Mouse (Mus musculus) heart, postnatal 4 days (tissue): ENCODE measurements around the gene Ppil4. TPM values are rescaled to one million over a fixed set of nuclear protein-coding genes. Genes with fewer than 3 reads are reported as not detected.

Source experiments
- DNase-seq: peaks from one replicate; pipeline ENCODE4 v3.0.0; 2021
- total RNA-seq, 2 experiments: library from RNA; stranded (reverse); gene quantifications; 2 replicates each; pipeline ENCODE4 v1.2.3; 2021

Gene Ppil4
- total RNA-seq, 2 experiments from 2014 or later: 19.0 to 20.8 TPM

- no peak for DNase-seq
Observed at GRCm38 (mm10) chr10:7825281-7825665, 32.6 kb downstream of the Ppil4 start.

DNA sequence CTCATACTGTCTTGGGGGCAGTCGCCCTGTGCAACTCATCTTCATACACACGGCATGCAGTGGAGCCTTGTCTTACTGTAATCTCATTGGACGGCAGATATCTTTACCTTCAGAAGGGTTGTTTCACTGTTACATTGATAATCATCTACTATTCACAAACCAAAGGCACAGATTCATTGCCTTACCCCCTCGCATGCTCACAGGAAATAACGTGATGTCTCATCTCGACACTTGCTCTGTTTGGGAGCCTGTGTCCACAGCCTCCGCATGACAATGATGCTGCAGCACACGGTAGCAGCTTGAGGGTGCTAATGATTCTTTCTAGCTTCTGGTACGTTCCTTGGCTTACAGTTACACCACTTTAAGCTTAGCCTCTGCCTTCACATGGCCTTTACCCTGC, 33.4 kb downstream of the Ppil4 start:
- DNase-seq: no peak

DNA sequence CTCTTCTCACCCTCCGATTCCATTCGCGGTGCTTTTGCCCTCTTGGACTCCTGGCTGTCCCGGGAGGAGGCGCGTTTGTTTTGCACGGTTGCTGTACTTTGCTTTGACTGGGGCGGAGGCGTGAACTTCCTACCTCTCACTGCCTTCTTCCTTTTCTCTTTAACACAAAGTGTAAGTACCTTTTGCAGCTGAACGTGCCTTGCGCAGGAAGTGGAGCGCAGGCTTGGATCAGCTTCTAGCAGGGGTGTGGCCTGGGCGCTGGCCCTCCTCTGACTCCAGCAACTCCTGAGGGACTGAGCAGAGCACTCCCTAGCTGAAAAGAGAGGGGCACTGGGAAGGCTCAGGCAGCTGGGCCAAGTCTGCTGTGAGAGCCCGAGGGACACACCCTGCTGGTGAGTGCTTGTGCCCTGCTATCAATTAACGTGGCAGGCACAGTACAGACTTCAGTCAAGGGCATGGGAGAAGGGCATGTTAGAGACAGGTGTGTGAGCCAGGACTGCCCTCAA, 39.5 kb downstream of the Ppil4 start, which contains the start of gene Zc3h12d:
Gene Zc3h12d, plus strand, starts transcription at position 300 of the 506 bp plus-strand sequence.
- peak; percentile 44 for DNase-seq

- DNase-seq: no peak
Observed at GRCm38 (mm10) chr10:7833377-7834165, 40.9 kb downstream of the Ppil4 start.

GRCm38 (mm10) chr10:7834671-7835225, 42.1 kb downstream of the Ppil4 start:
- no peak for DNase-seq

- no peak for DNase-seq
Observed at GRCm38 (mm10) chr10:7836902-7837301, 44.2 kb downstream of the Ppil4 start.

DNA sequence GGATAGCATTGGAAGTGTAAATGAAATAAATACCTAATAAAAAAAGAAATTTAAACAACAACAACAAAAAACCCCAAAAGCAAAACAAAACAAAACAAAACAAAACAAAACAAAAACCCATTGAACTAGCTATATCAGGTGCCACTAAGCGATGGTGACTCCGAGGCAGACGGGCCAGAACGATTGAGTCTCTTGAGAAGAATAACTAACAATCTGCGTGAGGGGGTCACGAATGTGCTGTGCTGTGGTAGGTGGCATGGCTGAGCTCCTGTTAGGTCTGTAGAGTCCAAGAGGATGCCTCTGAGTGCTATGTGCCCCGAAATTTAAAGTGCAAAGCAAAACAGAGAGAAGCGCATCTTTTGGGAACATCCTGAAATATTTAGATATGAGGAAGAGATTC, 44.8 kb downstream of the Ppil4 start:
- DNase-seq: no peak

DNA sequence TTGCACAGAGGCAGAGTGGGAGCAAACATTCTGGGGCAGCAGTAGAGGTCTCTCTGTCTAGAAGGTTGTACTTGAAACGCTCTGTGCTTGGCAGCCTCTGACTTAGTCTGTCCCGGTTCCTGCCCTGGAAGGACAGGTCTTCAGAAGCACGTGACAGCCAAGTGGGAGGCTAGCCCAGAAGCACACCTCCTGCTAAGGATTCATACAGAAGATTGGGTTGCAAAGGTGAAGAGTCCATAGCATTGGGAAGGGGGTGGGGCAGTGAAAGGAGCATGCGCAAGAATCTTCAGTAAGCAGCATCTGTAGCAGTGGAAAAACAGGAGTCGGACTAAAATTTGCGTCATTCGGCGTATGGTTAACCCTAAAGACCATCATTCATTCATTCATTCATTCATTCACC, 45.3 kb downstream of the Ppil4 start:
- no peak for DNase-seq

DNA sequence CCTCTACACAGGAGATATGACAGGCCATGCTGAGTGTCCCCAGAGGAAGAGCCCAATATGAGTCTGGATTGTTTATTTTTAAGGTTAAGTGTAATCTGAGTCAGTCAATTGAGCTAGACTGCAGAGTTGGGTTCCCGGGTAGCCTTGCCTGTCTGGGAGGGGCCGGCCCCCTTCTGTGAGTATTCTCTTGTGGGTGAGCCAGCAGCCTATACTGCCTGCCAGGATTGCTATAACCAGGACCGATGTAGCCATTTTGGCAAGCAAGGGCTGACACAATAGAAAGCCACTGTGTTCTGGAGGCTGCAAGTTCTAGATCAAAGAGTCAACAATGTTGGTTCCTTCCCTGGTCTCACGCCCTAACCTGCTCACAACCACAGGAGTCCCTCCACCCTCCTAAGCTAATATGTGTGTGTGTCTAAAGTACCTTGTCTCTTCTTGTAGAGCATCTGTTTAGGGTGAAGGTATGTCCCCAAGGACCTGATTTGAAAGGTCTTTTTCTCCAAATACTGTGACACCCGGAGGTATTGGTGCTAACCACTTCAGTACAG, 46.3 kb downstream of the Ppil4 start:
- no peak for DNase-seq

DNA sequence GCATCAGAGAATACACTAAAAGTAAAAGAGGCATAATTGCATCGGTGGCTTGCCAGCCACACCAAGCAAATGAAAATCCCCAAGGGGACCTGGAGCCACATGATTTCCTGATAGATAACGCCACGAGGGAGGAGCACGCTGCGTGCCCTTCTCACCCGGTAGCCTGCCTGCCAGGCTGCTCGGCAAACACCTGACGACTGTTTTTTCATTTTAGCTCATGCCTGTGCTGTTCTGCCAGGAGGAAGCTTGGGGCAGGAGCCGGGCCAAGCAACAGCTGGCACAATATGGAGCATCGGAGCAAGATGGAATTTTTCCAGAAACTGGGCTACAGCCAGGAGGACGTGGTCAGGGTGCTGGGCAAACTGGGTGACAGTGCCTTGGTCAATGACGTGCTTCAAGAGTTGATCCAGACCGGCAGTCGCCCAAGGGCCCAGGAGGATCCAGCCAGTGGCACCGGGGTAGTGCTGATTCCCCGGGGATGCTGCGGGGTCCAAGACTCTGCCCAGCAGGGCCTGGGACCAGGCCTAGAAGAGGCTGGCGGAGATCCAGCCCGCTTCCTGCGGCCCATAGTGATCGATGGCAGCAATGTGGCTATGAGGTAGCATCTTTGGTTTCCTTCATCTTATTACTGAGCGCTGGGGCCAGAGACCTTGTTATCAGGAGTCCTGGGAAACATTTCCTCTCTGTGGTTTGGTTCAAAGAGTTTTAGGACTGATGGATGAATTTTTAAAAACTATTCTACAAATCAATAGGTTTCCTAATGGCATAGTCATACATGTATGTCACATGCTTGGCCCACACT, 47.1 kb downstream of the Ppil4 start:
- DNase-seq: no peak

- DNase-seq: no peak
Observed at GRCm38 (mm10) chr10:7840353-7840733, 47.7 kb downstream of the Ppil4 start.

DNA sequence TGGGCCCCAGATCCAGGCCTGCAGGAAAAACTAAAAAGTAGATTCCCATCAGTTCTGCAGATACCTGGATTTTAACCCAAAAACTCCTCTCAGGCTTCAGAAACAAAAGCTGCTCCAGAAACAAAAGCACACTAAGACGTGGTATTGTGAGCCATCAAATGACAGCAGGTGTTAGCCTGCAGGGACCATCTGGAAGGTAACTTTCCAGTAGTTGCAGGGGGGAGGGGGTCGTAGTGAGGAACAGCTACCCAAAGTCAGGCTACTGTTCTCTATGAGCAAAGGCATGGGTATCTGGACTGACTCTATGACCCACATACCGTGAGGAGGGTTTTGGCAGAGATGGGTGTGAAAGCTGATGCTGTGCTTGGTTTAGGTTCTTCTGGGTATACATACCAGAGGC, 48.1 kb downstream of the Ppil4 start:
- no peak for DNase-seq

- DNase-seq: peak; percentile 87
Observed at GRCm38 (mm10) chr10:7841571-7842080, 48.9 kb downstream of the Ppil4 start.

- DNase-seq: no peak
Observed at GRCm38 (mm10) chr10:7843181-7843580, 50.5 kb downstream of the Ppil4 start.

GRCm38 (mm10) chr10:7844161-7844560, 51.5 kb downstream of the Ppil4 start:
- DNase-seq: no peak

DNA sequence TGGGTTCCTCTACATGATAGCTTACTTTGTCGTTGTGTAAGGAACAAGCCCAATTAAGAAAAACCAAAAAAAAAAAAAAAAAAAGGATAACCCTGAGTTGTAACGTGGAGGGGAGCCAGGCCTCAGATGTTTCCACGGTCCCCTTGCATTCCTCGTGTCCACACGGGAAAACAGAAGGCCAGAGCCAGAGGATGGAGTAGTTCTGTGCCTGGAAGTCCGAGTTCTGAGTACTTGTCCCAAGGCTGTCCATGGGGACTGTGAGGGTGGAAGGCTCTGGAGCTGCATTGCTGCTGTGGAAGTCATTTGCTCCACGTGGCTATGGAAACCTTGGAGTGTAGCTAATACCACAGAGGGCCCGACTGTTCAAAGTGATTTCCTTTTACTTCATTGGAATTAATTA, 52.4 kb downstream of the Ppil4 start:
- DNase-seq: no peak

GRCm38 (mm10) chr10:7845991-7846390, 53.3 kb downstream of the Ppil4 start:
- no peak for DNase-seq

DNA sequence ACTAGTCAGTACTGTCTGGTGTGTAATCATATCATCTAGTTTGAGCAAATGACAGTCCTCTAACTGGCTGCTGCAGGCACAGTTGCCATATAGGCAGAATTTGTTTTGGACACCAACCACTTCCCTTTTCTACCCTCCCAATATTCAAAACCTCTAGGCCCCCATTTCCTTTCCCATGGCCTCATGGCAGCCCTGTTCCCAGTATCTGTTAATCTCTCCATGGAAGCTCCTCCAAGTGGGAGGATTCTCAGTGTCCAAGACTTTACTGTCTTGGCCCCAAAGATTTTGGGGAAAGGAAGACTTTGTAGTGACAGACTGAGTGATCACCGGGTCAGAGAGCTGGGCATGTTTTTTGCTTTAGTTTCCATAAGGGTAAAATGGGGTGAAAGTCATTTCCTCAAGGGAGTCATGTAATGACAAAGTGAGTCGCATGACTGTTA, 54.5 kb downstream of the Ppil4 start:
- DNase-seq: no peak

DNA sequence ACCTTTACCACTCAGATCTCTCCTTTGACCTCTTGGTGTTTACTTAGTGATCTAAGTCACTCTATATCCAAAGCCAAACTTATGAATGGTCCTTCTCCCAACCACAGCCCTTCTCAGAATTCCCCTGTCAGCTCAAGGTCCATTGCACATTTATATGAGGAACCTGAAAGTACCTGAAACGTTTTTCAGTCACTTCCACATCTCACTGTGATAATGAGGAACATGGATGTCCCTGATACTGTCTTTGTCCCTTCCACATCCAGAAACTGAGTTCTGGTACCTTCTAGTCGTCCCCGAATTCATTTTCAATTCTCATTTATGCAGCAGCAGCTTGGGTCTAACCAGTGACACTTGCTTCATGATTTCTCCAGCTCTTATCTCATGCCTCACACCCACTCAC, 59.2 kb downstream of the Ppil4 start:
- DNase-seq: no peak

GRCm38 (mm10) chr10:7860494-7860893, 67.8 kb downstream of the Ppil4 start:
- DNase-seq: no peak

GRCm38 (mm10) chr10:7861259-7861936, 68.7 kb downstream of the Ppil4 start:
- no peak for DNase-seq
